Mouse (Mus musculus) lung, postnatal 36 days (tissue): ENCODE measurements around the gene Srgap2.

Experiments
- DNase-seq: peaks from one replicate; pipeline ENCODE4 v3.0.0; 2022; ENCODE audit warnings: mixed read lengths

Srgap2 gene

GRCm38 (mm10) chr1:131463953-131464627 is 63.1 kb downstream of the Srgap2 start:
- no peak for DNase-seq

DNA sequence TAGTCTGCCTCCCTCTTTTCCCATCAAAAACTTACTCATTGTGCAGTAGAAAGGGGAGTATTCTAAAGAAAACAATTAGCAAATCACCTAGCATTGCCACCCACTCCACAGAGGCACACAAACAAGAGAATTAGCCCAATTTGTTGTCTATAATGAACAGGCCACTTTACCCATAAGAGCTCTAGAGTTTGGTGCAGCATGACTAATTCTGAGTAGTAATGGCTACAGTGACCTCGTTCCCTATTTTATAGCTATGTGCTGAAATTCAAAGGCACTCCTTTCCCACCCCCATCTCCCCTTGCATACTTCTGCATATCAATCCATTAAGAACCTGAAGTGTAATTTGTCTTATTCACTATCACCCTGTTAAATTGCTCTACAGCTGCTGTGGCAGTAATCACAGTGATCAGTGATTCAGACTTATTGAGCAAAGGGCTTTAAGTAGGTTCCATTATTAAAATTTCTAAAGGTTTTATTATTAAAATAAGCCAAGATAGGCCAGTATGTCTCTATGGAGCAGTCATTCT is 64.5 kb downstream of the Srgap2 start:
- DNase-seq = no peak

GRCm38 (mm10) chr1:131460914-131461530 is 66.1 kb downstream of the Srgap2 start:
- no peak for DNase-seq

DNA sequence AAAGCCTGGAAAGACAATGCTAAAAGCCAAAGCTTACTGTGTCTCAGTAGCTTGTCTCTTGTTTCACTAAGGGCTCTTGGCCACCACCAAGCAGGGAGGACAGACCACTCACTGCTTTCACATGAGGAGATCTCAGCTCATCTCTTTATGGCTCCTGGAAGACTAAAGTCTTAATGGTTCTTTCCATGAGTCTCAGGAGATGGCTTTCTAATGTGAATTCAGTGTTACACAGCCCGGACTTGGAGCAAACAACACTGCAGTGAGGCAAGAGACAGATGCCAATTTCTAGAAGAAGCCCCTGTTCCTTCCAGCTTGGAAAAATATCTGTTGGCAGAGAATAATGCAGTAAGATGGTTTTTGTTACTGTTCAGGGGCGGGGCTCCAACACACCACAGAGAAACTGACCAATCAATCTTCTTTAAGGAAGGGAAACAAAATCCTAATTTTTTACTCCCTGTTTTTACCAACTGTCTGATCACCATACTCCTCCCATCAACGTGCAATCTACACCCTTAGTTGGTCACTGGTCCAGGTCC is 71.7 kb downstream of the Srgap2 start:
- no peak for DNase-seq

GRCm38 (mm10) chr1:131454386-131454785 is 72.8 kb downstream of the Srgap2 start:
- DNase-seq = no peak

GRCm38 (mm10) chr1:131453335-131453734 is 73.8 kb downstream of the Srgap2 start:
- DNase-seq = no peak

DNA sequence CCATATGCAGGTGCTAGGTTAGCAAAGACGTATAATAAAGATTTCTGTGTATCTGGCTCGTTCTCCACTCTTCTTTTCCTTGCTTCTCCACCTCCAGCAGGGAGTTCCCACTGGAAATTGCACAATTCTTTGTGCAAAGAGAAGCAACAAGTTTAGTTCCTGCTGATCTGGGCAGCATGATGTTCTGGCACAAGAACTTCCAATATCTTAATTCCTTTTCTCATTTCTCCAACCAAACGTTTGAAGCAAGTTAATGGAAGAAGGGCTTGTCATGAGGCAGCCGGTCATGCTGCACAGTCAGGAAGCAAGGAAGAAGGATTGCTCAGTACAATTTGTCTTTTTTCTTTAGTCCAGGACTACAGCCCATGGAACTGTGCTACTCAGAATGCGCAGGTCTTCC is 78.8 kb downstream of the Srgap2 start:
- DNase-seq = peak; percentile 28

GRCm38 (mm10) chr1:131447333-131447732 is 79.8 kb downstream of the Srgap2 start:
- no peak for DNase-seq

- peak; percentile 25 for DNase-seq
These were observed 80.6 kb downstream of the Srgap2 start for GRCm38 (mm10) chr1:131446577-131446976.

GRCm38 (mm10) chr1:131438556-131438955 is 88.6 kb downstream of the Srgap2 start:
- no peak for DNase-seq

GRCm38 (mm10) chr1:131437975-131438374 is 89.2 kb downstream of the Srgap2 start:
- DNase-seq = no peak

GRCm38 (mm10) chr1:131436609-131437008 is 90.5 kb downstream of the Srgap2 start:
- no peak for DNase-seq

- peak; percentile 71 for DNase-seq
These were observed 95.5 kb downstream of the Srgap2 start for GRCm38 (mm10) chr1:131431456-131432246.

DNA sequence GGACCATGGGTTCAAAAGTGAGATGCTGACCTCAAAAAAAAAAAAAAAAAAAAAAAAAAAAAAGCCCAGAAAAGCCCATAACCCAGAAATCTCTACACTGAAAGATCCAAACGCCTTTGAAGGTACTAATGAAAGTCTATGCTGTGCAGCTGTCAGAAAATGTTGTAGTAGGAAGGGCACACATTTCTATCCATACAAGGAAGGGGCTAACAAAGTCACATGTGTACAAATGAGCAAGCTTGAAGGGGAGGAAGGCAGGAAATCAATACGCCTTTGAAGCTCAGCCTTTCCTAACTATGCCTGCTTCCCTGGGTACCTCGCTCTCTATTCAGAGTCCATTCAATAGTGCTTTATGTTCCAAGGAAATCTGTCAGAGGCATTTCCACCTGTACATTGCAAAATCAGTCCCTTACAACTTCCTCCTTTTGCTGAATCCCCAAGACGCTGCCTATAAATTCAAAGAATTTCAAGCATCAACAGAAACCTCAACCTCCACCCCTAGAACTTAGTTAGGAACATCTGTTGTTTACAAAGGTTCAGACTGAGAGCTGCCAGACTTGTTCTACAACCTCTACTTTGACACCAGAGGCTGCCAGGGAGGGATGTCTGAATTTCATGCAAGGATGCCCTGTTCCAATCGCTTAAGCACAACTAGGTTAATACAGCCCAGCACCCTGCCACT is 99.9 kb downstream of the Srgap2 start:
- DNase-seq = peak; percentile 70

GRCm38 (mm10) chr1:131423061-131423460 is 104.1 kb downstream of the Srgap2 start:
- DNase-seq = peak; percentile 67

GRCm38 (mm10) chr1:131421113-131421512 is 106.0 kb downstream of the Srgap2 start:
- DNase-seq = peak; percentile 28

DNA sequence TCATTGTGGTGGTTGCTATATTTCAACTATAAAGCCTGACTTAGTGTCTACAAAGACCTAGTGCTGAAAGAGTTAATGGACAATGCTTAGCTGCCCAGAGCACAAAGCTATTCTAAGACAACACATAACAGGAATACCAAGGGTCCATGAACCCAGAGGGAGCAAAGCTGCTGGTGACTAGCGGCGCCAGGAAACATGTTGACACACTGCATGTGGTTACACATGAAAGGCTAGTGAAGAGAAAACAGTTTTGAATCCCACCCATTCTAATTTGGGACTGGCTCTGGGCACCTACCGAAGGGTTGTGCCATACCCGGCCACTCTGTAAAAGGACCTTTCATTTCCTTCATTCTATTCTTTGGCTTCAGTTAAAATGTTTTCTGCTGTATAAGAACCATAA is 106.5 kb downstream of the Srgap2 start:
- DNase-seq = no peak

GRCm38 (mm10) chr1:131419307-131419706 is 107.8 kb downstream of the Srgap2 start:
- peak; percentile 42 for DNase-seq

GRCm38 (mm10) chr1:131417821-131418660 is 109.1 kb downstream of the Srgap2 start:
- DNase-seq = no peak

DNA sequence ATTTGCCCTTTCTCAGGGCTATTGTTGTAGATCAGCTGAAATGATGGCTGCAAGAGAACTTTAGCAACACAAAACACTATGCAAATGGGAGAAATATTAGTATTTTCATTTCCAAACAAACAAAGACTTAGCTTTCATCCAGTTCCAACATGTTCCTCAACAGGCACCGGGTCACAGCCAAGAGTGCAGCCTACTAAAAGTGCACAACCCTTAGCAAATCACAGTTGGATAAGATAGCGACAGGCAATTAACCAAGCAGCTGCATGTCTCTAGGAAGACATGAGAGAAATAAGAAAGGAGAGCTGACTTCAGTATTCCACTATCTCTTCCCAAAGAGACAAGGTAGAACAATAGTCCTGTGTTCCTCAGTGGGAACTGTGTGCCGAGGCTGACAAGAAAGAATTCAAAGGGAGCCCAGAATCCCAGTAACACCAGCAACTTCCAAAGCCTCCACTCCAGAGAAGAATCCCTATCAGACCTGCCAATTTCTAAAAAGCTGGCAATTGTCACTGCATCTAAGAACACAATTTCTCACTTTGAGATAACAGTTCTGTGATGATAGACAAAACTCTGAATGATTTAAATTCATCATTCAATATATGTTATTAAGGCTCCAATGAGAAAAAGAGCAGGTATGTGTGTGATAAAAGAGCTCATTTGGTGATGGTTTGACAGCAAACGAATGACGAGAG is 109.9 kb downstream of the Srgap2 start:
- peak; percentile 7 for DNase-seq

- no peak for DNase-seq
These were observed 123.6 kb downstream of the Srgap2 start for GRCm38 (mm10) chr1:131403567-131403966.
